Mouse (Mus musculus): Measurements from ENCODE around the gene Dolk.

The Dolk gene

GRCm38 (mm10) chr2:30268371-30268770, 17.8 kb downstream of the Dolk start:
- no peak for DNase-seq (ENCODE audit: low read depth, low spot score)

DNA sequence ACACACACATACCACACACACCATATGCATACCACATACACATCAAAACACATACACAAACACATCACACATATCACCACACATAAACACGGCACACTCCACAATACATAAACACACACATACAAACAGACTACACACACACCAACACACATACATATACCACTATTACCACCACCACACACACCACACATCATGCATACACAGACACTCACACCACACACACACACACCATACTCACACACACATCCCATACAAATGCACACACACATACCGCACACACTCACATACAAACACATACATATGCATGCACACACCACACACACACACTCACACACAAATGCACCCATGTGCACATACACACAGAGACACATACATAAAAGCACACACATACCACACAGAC, 18.7 kb downstream of the Dolk start:
- no peak for DNase-seq (ENCODE audit: low read depth, low spot score)

- peak; percentile 72 for DNase-seq (ENCODE audit: low read depth, low spot score)
These were observed 19.7 kb downstream of the Dolk start for GRCm38 (mm10) chr2:30266392-30266941.

GRCm38 (mm10) chr2:30265767-30266253, 20.3 kb downstream of the Dolk start, which contains the start of gene Phyhd1:
Gene Phyhd1, plus strand, starts transcription at chr2:30266203.
- peak; percentile 92 for DNase-seq (ENCODE audit: low read depth, low spot score)

GRCm38 (mm10) chr2:30264671-30265519, 21.2 kb downstream of the Dolk start:
- no peak for DNase-seq (ENCODE audit: low read depth, low spot score)

DNA sequence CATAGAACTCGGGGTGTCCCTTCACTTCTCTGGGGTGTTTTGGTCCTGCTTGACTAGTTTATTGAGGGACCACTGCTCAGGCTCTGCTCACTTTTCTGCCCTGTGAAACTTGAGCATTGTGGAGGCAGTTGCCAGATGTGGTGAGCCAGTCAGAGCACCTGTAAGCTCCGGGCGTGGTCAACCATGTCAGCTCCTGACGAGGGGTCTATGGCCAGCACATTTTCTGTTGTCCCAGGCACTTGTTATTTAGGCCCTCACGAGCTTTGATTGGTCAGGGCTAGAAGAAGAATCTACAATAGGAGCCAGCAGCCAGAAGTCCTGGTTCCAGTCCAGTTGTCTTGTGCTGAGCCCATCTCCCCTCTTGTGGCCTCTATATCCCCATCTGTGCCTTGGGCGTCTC, 22.3 kb downstream of the Dolk start:
- no peak for DNase-seq (ENCODE audit: low read depth, low spot score)

DNA sequence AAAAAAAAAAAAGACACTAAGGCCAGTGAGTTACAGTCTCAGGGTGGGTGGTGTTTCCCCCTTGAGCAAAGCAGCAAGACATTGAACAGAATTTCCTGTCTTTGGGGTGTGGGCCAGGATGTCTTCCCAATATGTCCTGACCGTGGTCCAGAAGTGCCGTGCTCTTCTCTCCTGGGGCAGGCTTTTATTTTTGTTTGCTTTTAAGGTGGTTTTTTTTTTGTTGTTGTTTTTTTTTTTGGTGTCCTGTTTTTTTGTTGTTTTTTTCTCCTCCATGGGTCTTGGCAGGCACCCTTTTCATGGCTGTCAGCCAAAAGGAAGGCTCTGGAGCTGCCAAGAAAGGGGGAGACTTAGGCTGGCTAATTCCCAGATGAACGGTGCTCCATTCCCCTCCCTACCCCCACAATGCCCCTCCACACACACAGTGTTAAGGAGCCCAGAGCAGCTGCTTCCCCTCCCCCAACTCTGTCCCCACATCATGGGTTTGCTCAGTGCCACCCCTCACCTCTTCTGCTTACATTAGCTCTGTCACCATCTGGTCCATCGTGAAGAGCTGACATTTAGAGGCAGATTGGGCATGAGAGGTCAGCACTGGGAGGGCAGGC, 23.2 kb downstream of the Dolk start:
- DNase-seq (ENCODE audit: low read depth, low spot score): peak; percentile 83

- no peak for DNase-seq (ENCODE audit: low read depth, low spot score)
These were observed 24.0 kb downstream of the Dolk start for GRCm38 (mm10) chr2:30261921-30262839.

- DNase-seq (ENCODE audit: low read depth, low spot score): no peak
These were observed 24.9 kb downstream of the Dolk start for GRCm38 (mm10) chr2:30261064-30261736.

GRCm38 (mm10) chr2:30259131-30260064, 26.7 kb downstream of the Dolk start:
- DNase-seq (ENCODE audit: low read depth, low spot score): no peak

GRCm38 (mm10) chr2:30258600-30258999, 27.5 kb downstream of the Dolk start:
- no peak for DNase-seq (ENCODE audit: low read depth, low spot score)

DNA sequence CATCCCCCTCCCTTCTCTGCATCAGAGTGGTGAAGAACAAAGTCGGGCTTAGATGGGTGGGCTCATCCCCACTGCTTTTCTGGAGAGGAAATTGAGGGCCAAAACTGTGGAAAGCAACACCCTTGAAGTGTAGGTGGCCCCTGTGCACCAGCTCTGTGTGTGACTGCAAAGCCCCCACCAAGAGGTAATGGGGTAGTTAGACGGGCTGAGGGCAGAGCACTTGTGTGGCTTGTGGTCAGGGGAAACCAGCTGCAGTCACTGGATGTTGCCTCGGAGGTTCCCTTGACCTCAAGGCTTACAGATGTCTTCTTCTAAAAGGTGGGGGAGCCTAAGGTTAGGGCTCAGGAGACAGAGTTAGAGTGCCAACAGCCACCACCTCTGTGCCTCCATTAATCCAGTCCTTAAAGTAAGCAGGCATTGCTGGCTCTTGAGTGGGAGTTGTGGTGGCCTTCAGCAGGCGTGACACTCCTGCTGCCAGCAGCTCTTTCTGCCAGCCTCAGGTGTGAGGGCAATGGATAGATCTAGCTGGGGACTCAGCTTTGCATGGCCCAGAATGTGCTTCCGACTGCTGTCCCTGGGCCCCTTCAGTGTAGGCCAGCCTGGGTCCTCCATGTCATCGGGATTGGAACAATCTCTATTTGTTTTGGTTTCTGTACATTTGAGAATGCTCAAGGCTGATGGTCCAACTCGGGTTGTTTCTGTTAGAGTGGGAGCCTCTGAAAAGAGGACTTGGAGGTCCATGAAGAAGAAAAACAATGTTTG, 28.3 kb downstream of the Dolk start:
- no peak for DNase-seq (ENCODE audit: low read depth, low spot score)

DNA sequence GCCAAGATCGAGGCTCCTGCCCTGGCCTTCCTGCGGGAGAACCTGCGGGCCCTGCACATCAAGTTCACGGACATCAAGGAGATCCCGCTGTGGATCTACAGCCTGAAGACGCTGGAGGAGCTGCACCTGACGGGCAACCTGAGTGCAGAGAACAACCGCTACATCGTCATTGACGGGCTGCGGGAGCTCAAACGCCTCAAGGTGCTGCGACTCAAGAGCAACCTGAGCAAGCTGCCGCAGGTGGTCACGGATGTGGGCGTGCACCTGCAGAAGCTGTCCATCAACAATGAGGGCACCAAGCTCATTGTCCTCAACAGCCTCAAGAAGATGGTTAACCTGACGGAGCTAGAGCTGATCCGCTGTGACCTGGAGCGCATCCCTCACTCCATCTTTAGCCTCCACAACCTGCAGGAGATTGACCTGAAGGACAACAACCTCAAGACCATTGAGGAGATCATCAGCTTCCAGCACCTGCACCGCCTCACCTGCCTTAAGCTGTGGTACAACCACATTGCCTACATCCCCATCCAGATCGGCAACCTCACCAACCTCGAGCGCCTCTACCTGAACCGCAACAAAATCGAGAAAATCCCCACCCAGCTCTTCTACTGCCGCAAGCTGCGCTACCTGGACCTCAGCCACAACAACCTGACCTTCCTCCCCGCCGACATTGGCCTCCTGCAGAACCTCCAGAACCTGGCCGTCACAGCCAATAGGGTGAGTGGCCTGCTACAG, 29.4 kb downstream of the Dolk start:
- DNase-seq (ENCODE audit: low read depth, low spot score): no peak

DNA sequence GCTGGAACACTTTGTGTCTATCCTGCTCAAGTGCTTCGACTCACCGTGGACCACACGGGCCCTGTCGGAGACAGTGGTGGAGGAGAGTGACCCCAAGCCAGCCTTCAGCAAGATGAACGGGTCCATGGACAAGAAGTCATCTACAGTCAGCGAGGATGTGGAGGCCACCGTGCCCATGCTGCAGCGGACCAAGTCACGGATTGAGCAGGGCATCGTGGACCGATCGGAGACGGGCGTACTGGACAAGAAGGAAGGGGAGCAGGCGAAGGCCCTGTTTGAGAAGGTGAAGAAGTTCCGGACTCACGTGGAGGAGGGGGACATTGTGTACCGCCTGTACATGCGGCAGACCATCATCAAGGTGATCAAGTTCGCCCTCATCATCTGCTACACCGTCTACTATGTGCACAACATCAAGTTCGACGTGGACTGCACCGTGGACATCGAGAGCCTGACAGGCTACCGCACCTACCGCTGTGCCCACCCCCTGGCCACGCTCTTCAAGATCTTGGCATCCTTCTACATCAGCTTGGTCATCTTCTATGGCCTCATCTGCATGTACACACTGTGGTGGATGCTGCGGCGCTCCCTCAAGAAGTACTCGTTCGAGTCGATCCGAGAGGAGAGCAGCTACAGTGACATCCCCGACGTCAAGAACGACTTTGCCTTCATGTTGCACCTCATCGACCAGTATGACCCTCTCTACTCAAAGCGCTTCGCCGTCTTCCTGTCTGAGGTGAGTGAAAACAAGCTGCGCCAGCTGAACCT, 30.3 kb downstream of the Dolk start:
- no peak for DNase-seq (ENCODE audit: low read depth, low spot score)

GRCm38 (mm10) chr2:30253809-30254208, 32.3 kb downstream of the Dolk start:
- DNase-seq (ENCODE audit: low read depth, low spot score): no peak

DNA sequence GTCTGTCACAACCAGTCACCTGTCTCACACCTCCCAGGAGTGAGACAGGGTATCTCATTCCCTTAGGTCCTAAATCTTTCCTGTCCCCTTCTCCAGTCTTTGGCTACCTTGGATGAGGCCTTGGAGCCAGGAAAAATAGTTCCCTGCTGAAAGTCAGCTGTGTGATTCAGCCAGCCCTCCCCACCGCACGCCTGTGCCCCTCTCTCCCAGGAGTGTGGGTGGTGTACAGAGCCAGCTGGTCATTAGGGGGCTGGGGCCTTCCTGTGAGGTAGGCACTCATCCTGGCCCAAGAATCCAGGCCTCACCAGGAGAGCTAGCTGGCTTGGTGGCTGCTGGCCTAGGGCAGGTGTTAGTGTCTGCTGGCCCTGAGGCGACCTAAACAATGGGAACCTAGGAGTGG, 33.6 kb downstream of the Dolk start:
- peak; percentile 62 for DNase-seq (ENCODE audit: low read depth, low spot score)

GRCm38 (mm10) chr2:30251417-30252104, 34.6 kb downstream of the Dolk start:
- DNase-seq (ENCODE audit: low read depth, low spot score): no peak

Measured in brain, adult 2 months (tissue).